Mouse (Mus musculus) frontal cortex, postnatal 36 days (tissue): ENCODE measurements around the gene Hoxa7.

Experiments used
- DNase-seq, 2 experiments: peaks; one replicate each; pipeline ENCODE4 v3.0.0; 2022; ENCODE audit warnings: low spot score in 2 of 2

Gene Hoxa7

DNA sequence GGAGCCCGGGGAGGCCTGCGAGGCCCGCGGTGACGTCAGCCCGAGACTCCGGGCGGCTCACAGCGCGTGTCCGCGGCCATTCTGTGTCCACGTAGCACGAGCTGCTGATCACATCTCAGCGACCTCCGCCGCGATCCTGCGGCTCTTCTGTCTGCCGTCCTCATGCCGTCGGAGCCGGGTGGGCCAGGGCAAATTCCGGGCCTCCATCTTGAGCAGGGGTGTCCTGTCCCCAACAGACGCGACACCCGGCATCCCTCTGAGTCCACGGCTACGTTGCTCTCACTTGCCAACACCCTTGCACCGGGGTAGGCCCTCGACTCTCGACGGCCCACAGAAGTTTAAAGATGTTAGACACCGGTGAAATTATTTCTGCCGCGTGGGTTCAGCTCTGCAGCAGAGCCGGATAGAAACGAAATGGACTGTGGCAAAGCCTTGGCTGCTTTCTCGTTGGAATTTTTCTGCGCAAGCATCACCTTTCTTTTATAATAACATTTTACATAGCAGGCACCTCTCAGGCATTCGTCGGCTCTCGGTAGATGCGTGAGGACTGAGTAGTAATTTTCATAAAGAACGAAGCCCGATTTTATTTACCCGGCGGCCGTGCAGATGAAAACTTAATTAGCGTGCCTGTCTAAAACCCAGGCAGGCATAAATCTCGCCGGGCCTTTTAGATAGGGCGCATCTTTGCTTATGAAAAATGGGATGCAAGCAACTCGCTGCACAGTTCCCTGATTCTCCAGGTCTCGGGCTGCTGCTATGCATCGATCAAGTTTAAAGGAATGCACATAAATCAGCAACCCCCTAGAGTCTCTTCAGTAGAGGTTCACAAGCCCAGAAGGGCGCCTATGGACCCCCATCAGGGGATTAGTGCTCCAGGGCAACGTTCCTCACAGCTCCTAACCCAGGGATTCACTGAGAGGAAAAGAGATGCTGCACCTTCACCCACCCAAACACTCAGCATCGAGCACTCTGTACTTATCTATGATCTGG lies 32.2 kb upstream of the Hoxa7 start:
- no peak for DNase-seq

- DNase-seq = no peak
These were observed 31.2 kb upstream of the Hoxa7 start for GRCm38 (mm10) chr6:52252775-52253376.

GRCm38 (mm10) chr6:52252016-52252774 lies 30.5 kb upstream of the Hoxa7 start:
- no peak for DNase-seq

- no peak for DNase-seq
These were observed 29.7 kb upstream of the Hoxa7 start for GRCm38 (mm10) chr6:52251177-52251879.

- DNase-seq = no peak
These were observed 28.2 kb upstream of the Hoxa7 start for GRCm38 (mm10) chr6:52249826-52250225.

GRCm38 (mm10) chr6:52249415-52249738 lies 27.7 kb upstream of the Hoxa7 start:
- DNase-seq = no peak

DNA sequence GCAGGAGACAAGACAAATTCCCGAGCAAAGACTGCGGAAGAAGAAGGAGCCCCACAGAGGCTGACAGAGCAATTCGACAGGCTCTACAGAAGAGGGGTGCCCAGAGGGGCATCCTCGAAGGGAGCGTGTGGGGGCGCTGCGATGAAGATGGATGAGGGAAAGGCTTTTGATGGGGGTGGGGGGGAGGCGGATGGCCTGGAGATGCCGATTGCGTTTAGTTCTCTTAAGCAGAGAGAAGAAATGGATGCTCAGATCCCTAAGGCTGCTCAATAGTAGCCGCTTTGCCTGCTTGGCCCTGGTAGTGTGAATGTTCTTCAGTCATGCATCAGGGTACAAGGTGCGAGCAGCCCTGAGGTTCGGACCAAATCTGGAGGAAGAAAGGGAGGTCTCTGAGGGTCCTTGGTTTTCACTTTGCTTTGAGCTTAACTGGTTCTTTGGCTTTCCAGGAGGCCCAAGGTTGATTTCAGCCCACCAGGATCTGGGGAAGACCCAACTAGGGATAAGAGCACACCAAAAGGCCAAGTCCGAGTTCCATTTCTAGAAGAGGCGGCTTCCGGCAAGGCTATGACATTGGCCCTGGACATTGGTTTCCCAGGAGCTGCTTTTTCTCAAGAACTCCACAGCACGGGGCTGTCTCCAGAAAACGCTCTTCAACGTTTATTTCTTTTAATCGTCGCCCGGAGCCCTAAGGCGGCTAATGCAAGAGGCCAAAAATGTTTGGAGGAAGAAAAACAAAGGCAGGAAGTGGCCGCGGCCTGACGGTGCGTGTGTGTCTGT lies 27.2 kb upstream of the Hoxa7 start:
- DNase-seq = no peak

DNA sequence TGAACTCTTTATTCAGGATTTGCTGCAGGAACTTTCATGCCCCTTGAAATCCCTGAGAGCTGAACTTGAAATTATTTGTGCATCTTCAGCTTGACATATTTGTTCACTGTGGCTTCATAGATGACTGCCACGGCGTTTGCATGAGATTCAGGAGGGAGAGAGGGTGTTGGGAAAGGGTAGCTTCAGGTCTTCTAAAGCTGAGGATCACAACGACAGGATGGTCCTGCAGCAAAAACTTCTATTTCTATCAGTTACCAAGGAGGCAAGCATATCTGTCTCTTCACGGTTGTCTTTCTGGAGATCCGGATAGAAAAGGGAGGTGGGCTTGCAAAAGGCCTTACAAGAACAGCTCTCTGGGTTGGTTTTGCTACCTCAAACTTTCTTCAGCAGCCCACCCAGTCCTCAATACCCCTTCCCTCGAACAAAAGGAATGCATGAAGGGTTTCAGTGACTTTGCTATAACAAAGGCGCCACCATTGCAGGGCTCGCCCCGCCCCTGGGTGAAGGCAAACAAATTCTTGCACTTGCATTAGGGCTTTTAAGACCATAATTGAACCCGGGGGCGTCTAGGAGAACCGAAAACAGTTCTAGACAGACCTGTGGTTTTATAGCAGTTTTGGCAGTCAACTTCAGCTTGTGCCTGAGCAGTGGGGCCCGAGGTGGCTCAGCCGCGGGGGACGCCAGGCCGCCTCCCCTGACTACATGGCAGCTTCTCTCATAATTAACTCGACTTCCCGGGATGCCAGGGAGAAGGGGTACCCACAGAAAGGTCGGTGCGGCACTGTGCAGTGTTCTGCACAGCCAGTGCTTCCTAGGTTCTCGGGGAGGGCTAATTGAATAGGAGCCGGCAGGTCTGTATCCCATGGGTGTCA lies 26.3 kb upstream of the Hoxa7 start:
- DNase-seq = no peak

- no peak for DNase-seq
These were observed 25.3 kb upstream of the Hoxa7 start for GRCm38 (mm10) chr6:52246916-52247315.

- no peak for DNase-seq
These were observed 24.7 kb upstream of the Hoxa7 start for GRCm38 (mm10) chr6:52246403-52246803.

DNA sequence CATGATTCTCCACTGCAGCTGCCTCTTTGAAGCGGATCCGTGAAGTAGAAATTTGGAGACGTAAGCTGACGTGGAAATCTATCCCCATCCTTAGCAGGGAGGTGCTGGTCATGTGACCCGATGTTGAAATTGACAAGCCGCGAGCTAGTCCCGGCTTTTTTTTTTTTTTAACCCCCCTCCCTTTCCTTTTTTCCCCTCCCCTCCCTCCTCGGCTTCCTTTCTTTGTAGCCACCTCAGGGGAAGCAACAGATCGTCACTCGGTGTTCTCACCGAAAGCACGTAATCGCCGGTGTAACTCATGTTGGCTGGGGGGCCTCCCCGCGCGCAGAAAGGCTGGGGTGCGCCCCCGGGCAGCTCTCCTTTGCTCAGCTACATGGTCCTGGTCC lies 24.1 kb upstream of the Hoxa7 start, which contains the start of gene Hoxa11:
Gene Hoxa11 (minus strand): TSS at position 54 of the 386 bp plus-strand sequence.
- DNase-seq = no peak

DNA sequence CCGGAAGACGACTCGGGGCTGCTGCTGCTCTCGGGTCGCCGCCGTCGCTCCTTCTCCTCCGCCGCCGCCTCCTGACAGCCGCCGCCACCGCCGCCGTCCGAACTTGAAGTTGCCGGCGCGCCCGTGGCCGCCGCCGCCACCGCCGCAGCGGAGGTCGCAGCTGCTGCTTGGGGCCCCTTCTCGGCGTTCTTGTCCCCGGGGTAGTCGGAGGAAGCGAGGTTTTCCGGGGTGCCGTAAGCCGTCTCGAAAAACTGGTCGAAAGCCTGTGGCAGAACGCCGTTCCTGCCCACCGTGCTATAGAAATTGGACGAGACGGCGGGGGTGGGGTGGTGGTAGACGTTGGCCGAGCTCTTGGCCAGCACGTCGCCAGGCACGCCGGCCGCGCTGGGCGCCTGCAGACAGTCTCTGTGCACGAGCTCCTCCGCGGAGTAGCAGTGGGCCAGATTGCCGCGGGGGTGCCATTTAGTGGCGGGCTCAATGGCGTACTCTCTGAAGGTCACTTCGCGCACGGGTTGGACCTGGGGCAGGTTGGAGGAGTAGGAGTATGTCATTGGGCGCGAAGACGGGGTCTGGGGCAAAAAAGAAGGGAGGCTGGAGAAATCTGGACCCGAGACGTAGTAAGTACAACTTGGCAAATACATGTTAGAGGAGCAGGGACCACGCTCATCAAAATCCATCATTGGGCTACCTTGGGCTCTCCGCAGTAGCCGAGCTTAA lies 23.5 kb upstream of the Hoxa7 start:
- DNase-seq = no peak

DNA sequence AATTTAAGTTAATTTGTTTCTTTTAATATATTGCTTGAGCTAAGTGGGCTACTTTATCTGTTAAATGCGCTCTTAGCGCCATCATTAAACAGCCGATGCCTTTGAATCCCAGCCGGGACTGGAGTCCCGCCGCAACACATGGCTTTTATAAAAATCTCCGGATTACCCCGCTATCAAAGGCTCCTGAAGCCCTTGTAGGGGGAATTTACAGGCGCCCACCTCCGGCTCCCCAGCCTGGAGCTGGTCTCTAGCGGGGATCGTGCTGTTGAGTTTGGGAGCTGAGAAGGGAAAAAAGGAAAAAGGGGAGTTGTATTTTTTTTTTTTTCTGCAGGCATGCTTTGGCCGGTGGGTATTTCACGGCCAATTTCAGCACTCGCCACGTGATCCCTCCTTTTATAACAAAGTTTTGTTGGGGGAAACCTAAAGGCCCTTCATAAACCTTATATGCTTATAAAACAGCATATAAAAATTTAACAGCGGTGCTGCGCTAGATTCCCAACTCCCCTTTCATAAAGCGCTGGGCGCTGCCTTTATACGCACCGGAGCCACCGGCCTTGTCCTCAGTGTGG lies 22.9 kb upstream of the Hoxa7 start:
- no peak for DNase-seq

DNA sequence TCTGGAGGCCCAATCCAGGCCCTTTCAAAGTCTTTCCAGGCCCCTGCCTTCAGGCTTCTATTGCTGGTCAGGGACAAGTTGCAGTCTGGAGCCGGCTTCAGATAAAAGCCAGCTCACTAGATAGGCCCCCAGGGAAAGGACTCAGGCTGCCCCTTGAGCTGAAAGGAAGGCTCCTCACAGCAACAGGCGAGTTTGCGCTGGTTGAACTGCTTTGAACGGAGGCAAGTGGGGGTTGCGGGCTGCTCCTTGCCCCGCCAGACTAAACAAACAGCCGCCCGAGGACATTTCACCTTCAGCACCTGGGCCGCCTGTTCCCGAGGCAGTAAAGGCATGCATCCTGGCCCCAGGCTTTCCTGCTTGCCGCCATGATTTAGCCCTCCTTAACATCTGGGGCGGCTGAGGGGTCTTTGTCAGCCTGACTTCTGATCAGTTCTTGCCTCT lies 22.0 kb upstream of the Hoxa7 start:
- no peak for DNase-seq

DNA sequence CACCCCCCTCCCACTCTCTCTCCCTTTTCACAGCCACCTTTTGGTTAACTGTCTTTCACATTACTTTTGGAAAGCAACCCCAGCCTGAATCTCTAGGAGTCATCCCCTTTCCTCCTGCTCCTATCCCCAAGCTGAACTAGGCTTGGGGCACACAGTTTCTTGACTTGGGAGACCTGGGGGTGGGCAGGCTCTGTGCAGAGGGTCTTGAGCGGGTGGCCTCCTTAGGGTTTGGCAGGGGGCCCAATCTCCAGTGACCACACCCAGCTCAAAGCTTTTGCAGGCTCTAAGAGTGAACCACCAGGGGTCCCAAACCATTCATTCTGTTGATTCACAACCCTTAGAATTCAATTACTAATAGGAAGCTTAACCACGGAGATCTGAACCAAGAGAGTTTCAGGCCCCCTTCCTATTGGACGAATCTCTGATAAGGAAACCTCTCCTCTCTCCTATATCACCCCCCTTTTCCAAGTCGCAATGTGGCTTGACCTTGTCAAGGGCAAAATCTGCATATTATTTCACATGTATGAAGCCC lies 21.2 kb upstream of the Hoxa7 start:
- no peak for DNase-seq

GRCm38 (mm10) chr6:52241001-52241621 lies 19.5 kb upstream of the Hoxa7 start:
- DNase-seq = no peak

GRCm38 (mm10) chr6:52240389-52241000 lies 18.8 kb upstream of the Hoxa7 start, which contains the start of gene Hoxa10:
Gene Hoxa10 (minus strand): TSS chr6:52240854.
- DNase-seq = no peak
